8 mouse cellular contexts compared by ENCODE assay signal in the genomic region with DNA sequence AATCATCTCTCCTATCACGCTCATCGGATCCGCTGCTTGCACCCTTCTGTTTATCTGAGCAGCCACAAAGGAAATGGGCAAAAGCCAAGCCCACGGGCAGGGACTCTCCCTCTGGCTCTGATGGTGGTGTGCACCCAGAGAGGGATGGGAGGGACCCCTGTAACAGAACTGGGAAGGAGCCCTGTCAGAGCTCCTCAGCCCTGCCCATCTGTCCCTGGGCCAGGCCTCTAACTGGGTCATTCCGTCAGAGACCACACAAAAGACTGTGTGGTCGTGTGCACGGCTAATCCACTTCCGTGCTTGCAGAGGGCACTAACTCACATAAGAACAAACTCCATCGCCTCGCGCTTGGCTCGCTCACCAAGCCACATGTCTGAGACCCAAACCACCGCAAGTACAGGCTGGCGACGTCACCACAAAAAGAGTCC.
A peak's percentile ranks its signal among the peaks of the same experiment; 100 is the strongest.
DNase-seq lines count a peak whose midpoint lies in the region; ATAC-seq and TF ChIP-seq lines count a peak whose summit lies in the region.

No protein-coding gene starts in this region.

- no peak for TF ChIP-seq POLR2A in small intestine, adult 2 months (IDR thresholded peaks at IDR 0.05; ENCODE audit: low read depth, low read length)

- peaks cover 26% of the 10 kb centered on the region for H3K4me1 ChIP-seq in forebrain, postnatal 0 days (ENCODE audit: insufficient read depth)
- H3K4me1 ChIP-seq in small intestine, adult 2 months (ENCODE audit: control insufficient read depth, insufficient read depth, insufficient read length, low read length), result peaks cover 3% of the 10 kb centered on the region; the same call in 1 of the 2 replicates

- WGBS in forebrain, postnatal 0 days, result 20% methylated on average over 15 of the region's 15 CpGs
- WGBS in small intestine, adult 2 months, result 70% methylated on average over 15 of the region's 15 CpGs

- peak overlapping the region; percentile 43 for H3K4me3 ChIP-seq in layer of hippocampus, adult 2 months
- no peak overlapping the region for H3K4me3 ChIP-seq in forebrain, postnatal 0 days (ENCODE audit: low read depth, low read length)
- peak overlapping the region; percentile 33 for H3K4me3 ChIP-seq in small intestine, adult 2 months (ENCODE audit: low read depth, low read length)

- H3K27me3 ChIP-seq in forebrain, postnatal 0 days (ENCODE audit: insufficient read depth, low read length), result no peaks in the 10 kb centered on the region
- no peaks in the 10 kb centered on the region for H3K27me3 ChIP-seq in small intestine, adult 2 months (ENCODE audit: control insufficient read depth, insufficient read depth, low read length)

- peak; percentile 87 for ATAC-seq in forebrain, postnatal 0 days
- ATAC-seq in megakaryocyte, adult 5-6 weeks (ENCODE audit: poor library complexity, severe bottlenecking), result peak; percentile 71

- H3K9ac ChIP-seq in forebrain, postnatal 0 days, result no peak overlapping the region

- peak overlapping the region; percentile 69 for H3K27ac ChIP-seq in layer of hippocampus, adult 2 months
- peak overlapping the region; percentile 60; the same call in 1 of the 2 replicates for H3K27ac ChIP-seq in forebrain, postnatal 0 days (ENCODE audit: low read depth, low read length)
- no peak overlapping the region for H3K27ac ChIP-seq in small intestine, adult 2 months (ENCODE audit: insufficient read depth, low read depth, low read length)

- peak; percentile 12 to 27 for DNase-seq in layer of hippocampus, adult 2 months (ENCODE audit: low spot score in 2 of 2)
- no peak for DNase-seq in layer of hippocampus, adult 18-20 months (ENCODE audit: low spot score in 2 of 2)
- peak; percentile 59 for DNase-seq in cerebellum, adult 11-12 months
- peak; percentile 70 for DNase-seq in forebrain, postnatal 0 days
- DNase-seq in kidney, postnatal 10 days, result peak; percentile 25
- DNase-seq in adrenal gland, adult 18-20 months (ENCODE audit: low spot score in 2 of 2), result no peak

- H3K4me2 ChIP-seq in forebrain, postnatal 0 days (ENCODE audit: low read depth), result 0 out of 2 replicates have a peak overlapping the region, but pooled peaks have one; percentile 1

- no peak for TF ChIP-seq CTCF in layer of hippocampus, adult 2 months (conservative IDR thresholded peaks at IDR 0.05)
- no peak for TF ChIP-seq CTCF in forebrain, postnatal 0 days (IDR thresholded peaks at IDR 0.05; ENCODE audit: low read depth)
- TF ChIP-seq CTCF in small intestine, adult 2 months (IDR thresholded peaks at IDR 0.05; ENCODE audit: extremely low read depth, insufficient read length, insufficient replicate concordance, low read depth, low read length), result no peak

- no peaks in the 10 kb centered on the region for H3K9me3 ChIP-seq in forebrain, postnatal 0 days (ENCODE audit: low read length)

- H3K36me3 ChIP-seq in forebrain, postnatal 0 days (ENCODE audit: insufficient read depth), result no peaks in the 10 kb centered on the region
- H3K36me3 ChIP-seq in small intestine, adult 2 months (ENCODE audit: control insufficient read depth, insufficient read depth, low read length), result no peaks in the 10 kb centered on the region

Comparison
In these comparisons a context has a peak if more than half of its experiments do, and no peak if none do; other contexts are left out.
1. DNase-seq: peak in layer of hippocampus, adult 2 months (2 of 2), cerebellum, adult 11-12 months (single experiment), forebrain, postnatal 0 days (single experiment) and kidney, postnatal 10 days (single experiment); none in layer of hippocampus, adult 18-20 months (0 of 2) and adrenal gland, adult 18-20 months (0 of 2).